Mouse (Mus musculus) ES-Bruce4 (cell line): ENCODE measurements at regions not wholly inside any gene's neighbourhood (a gene's known extent, or its start where the extent isn't known, plus 50 kb on each side); places are given as distances from the start of the nearest gene placed in this dataset.

Experiments
- CTCF ChIP-seq: IDR thresholded peaks from one replicate; pipeline ENCODE4 v1.8.1; 2011; ENCODE audit warnings: low read depth, low read length
- EP300 ChIP-seq: IDR thresholded peaks from 2 replicates; pipeline ENCODE4 v1.6.1; 2011; ENCODE audit warnings: low read depth, low read length; ENCODE audit not compliant: insufficient read depth
- POLR2A ChIP-seq: IDR thresholded peaks from one replicate; pipeline ENCODE4 v1.8.1; 2011; ENCODE audit warnings: low read length; ENCODE audit not compliant: insufficient read depth

DNA sequence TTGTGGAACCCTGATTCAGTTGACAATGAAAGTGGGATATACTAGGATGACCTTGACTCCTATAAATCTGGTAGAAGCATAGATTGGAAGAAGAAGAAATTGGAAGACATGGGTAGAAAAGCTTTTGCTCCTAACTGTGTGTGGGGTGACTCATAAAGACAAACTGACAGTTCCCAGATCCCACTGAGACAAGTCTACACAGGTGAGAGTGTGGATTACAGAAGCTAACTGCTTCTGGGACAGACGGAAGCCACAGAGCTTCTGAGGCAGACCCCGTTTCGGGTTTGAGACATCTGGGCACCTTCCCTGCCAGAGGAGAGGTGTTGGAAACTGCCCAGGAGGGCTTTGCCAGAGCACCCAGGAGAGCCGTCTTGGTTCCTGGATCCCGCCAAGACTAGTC lies 204.7 kb upstream of the Fam98a start:
- TF ChIP-seq CTCF (no peak), POLR2A (no peak), EP300 (no peak)
